Mouse (Mus musculus): ENCODE measurements around the gene Tmc7.

Gene Tmc7

DNA sequence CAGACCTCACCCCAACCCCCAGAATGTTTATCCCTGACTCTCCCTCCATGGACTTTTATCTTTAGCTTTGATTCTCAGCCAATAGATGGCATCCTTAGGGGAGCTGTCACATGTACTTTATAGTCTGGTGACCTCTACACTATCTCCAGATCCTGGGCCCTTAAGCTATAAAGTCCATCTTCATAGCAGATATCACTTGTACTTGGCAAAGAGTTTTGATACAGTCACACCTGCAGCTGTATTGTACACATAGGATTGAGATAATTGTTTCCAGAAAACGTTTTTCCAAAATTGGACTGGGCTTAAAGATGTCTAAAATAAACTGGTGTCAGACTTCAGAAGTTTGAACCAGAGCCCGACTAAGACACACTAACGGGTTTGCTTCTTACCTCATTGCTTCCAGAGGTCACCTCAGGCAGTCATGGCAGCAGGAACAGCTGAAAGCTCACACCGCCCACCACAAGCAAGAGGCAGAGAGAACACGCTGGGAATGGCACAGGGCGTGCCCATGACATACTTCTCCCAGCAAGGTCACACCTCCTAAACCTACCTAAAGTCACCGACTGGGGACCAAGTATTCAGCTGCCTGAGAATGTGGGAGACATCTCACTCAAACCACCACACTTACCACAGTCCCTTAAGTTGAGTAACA lies 84.6 kb downstream of the Tmc7 start:
- DNase-seq (ENCODE audit: low spot score in 2 of 2), result no peak

DNA sequence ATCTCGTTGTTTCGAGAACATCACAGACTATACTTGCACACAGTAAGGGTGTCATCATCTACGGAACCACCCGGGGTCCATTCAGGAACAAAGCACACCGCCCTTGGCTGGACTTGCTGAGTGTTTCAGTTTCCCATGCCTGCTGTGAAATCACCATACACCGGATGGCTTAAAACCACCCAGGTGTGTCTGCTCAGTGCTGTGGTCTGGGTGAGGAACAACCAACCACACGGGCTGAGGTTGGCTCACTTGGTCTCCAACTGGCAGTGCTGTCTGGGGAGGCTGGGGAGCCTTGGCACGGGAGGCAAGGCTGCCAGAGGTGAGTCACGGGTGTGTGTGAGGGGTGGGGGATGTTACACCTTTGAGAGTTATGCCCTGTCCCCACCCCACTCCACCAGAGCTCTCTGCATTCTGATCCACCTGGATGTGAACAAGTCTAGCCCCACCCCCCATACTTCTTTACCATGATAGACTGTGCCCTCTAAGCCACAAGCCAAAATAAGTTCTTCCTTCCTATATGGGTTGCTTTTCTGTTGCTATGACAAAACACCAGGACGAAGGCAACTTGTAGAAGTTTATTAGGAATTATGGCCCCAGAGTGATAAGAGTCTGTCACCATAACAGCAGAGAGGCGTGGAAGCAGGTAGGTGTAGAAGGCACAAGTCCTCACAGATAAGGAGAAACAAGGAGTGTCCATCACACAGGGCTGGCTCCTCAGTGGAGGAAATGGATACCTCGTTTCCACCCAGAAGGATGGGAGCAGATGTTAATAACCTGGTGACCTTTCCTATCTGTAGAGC lies 85.4 kb downstream of the Tmc7 start:
- no peak for DNase-seq (ENCODE audit: low spot score in 2 of 2)

DNA sequence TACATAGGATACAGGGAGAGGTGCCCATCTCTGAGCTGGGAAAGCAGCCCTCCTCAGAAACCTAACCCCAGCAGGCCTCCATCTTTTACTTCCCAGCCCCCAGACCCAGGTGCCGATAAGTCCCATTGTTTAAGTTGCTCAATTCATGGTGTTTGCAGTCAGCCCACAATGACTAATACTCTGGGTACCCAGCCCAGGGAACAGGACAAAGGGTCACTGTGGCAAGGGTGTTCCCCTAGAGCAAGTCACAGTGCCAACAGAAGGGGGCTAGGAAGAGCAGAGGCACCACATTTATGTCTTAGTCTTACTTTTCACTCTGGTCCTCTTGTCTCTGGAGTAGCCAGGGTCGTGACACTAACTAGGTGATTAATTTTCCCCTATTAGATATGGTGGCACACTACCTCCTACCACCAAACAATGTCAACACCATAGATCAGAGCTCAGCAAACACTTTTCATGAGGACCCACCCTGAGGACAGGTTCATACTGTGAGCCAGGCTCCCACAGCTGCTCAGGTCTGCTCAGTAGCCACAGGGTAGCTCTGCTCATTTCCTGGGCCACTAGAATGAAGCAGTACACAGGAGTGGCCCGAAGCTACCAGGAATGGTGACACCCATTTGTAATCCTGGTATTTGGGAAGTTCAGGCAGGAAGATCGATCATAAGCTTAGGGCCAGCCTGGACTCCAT lies 89.5 kb downstream of the Tmc7 start:
- DNase-seq (ENCODE audit: low spot score in 2 of 2), result no peak

DNA sequence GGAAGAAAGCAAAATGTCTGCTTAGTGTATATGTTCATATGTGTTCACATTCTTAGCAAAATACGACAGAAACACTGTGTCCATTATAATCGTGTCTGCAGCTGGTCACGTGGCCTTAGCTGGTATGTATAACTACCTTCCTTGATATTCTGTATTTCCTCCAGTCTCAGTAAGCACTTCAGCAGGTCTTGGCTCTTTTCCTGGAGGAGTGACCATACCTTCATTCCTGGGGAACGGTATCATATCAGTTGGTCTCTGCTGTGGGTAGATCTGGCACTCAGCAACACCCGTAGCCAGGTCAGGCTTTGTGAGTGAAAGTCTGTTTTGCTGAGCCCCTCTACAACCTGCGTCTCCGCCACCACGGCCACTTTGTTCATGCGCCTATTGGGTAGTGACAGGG lies 90.6 kb downstream of the Tmc7 start:
- no peak for DNase-seq (ENCODE audit: low spot score in 2 of 2)

DNA sequence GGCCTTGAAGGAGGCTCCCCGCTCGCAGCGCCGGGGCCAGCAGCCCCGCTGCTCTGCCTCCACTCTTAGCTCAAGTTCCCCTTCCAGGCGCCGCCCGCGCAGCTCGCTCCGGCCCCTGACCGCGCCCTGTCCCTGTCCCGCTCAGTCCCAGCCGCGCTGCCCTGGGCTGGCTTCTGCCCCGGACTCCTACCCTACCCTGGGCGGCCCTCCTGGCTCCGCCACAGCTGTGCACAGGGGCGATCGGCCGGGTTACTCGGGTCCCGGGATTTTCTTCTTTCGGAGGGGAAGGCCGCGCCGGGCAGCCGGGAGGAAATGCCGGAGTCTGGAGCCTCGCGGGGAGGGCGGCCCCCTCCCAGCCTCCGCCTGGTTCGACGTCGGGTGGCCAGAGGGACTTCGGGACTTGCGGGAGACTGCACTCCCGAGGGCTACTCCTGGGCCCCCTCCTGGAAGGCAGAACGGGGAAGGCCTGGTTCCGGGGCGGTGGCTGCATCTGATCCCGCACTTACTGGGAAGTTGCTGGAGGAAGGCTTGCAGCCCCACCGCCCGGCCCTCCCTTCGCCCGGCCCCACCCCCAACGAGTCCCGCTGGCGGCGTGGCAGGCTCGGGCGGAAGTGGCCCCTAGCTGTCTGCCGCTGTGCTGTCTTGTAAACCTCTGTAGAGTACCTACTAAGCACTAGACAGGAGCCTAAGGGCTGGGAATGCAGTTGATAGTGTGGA lies 92.9 kb downstream of the Tmc7 start, which contains the start of gene Itpripl2:
Itpripl2 (minus strand) TSS at position 545 of the 717 bp plus-strand sequence.
- peak in 1 of 2 experiments; percentile 9 for DNase-seq (ENCODE audit: low spot score in 2 of 2)

DNA sequence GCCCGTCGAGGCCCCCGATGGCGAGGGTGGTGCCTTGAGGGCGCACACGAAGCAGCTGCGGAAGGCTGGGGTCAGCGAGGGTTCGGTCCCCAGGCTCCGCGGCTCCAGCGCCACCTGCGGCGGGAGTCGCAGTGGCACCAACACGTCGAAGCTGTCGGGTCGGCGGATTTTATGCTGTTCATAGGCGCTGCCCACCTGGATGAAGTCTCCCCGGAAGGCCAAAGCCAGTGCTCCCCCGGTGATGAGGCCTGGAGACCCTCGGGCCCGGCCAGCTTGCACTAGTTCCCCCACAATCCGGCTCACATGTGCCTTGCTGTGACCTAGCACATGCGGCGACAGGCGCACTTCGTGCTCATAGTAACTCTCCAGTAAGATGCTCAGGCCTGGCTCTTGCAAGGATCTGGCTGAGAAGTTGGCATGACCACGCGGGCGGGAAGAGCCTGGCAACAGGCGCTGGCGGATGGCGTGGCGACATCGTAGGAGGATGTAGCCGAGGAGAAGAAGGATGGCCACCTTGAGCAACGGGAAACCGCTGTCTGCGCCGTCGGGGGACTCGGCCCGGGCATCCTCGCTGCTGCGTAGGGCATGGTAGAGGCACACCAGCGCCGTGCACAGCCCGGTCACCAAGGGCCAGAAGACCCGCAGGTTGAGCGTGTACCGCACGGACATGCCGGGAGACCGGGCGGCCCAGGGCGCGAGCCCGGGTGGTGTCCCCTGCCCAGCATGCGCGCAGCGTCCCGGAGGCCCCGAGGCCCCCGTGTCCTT lies 93.7 kb downstream of the Tmc7 start:
- no peak for DNase-seq (ENCODE audit: low spot score in 2 of 2)

DNA sequence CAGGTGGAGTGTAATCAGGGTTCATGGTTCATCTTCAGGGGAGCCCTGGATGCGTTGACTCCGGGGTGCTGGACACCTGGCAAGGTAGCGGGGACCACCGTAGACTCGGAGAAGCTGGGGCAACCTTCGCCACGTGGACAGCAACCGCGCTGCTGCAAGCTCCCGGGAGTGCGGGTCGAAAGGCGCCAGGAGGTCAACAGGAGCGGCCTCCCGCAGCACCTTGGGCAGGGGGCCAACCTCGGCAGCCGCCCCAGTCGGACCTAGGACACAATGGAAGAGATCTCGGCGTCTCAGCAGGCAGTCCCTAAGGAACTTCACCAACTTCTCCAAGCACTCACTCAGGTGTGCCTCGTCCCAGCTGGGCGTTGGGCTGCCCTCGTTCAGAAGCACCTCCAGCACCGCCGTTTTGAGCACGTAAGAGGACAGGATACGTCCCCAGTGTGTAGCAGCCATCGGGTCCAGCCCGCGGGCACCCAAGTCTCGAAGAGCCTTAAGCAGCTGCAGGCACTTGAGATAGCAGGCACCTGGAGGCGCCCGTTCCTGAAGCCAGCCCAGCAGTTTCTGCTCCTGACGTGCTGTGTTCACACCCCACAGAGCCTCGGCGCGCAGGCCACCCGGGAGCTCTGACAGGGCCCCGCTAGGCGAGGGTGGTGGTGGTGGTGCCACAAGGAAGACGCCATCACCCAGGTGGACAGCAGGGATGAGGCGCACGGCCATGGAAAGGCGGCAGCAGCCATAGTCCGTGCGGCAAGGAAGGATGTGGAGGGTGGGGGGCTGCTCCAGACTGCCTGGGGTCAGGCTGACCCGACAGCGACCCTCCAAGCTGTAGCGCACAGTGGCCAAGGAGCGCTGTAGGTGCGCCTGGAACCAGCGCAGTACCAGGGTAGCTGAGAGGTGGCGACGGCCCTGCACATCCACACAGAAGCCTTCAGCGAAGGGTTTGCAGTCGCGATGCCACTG lies 94.5 kb downstream of the Tmc7 start:
- DNase-seq (ENCODE audit: low spot score in 2 of 2), result no peak

DNA sequence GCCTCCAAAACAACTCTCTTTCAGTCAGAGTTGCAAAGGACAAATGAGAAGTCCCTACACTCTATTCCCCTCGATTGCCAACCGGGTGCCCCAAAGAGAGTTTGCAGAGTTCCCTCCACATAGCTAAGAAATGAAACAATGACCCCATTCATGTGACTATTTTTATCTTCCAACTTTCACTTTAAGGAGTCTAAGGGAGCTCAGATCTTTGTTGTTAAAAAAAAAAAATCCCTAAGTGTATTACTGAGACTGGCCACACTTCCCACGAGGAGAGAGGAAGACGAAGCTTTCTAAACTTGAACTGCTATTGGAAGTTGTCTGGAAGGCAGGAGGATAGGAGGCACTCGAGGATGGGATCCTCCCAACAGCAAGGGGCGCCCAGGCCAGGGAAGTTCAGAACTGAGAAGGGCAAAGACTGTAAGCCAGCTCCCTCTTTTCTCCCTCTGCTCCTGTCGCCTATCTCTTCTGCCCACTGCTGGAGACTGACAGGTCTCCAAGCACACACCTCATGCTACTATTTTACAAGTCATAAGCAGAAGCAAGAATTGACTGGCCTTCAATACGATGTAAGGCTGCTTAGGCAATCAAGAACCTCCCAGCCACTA lies 96.4 kb downstream of the Tmc7 start:
- DNase-seq (ENCODE audit: low spot score in 2 of 2), result no peak

DNA sequence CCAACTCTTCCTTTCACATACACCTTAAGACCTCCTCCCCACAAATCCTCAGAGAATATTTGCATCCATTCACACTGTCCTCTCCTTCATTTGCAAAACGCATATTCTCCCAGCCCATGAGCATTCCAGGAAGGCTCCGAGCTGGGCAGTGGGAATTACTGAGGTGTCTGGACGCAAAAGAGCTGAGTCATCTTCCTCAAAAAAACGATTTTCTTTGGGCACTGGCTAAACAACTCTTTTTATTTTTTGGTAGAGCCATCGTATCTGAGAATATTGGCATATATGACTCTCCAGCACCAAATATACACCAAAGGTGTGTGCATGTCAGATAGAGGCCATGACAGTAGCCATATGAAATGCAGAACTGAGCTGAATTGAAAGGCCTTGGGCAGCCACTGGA lies 97.6 kb downstream of the Tmc7 start:
- DNase-seq (ENCODE audit: low spot score in 2 of 2), result no peak
